Mouse (Mus musculus) kidney, adult 9 months (tissue): Measurements from ENCODE around the gene Dpep3.

Experiments used
- DNase-seq: peaks from one replicate; pipeline ENCODE4 v3.0.0; 2022

Gene Dpep3

DNA sequence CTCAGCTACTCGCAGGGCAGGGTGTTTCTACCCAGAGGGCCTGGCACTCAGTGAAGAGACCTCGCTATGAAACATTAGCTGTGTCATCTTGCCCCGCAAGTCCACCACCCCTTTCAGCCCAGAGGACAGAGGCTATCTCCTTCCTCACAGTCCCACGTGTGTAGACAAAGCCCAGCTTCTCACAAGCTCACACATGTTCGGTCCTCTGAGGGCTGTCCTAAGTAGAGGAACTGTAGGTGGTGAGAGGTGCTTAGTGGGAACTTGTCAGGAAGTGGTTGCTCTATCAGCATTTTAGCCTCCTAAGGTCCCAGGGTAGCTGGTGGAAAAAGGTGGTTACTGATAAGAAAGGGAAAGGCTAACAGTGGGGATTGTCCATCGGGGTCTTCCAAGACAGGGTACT is 44.1 kb downstream of the Dpep3 start:
- DNase-seq = no peak

DNA sequence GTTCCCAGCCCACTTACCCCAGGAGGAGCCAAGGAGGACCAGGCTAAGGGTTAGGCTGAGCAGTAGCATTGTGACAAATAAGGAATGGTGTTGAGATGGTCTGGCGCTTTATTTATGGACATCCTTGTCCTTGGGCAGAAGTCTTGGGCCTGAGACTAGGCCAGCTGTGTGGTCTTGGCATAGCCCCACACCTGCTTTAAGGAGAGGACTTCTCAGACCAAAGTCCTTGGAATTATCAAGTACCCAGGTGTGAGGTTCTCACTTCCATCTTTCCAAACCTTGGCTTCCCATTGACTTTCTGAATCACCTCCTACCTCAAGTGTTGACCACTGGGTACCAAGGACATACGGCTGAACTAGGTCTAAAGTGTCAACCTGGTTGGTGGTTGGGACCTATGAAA is 45.5 kb downstream of the Dpep3 start, which contains the start of gene Ctrl:
Gene Ctrl, minus strand, starts transcription at position 101 of the 400 bp plus-strand sequence.
- no peak for DNase-seq

- DNase-seq = no peak
Observed at GRCm38 (mm10) chr8:105932525-105932924, 46.7 kb downstream of the Dpep3 start.

DNA sequence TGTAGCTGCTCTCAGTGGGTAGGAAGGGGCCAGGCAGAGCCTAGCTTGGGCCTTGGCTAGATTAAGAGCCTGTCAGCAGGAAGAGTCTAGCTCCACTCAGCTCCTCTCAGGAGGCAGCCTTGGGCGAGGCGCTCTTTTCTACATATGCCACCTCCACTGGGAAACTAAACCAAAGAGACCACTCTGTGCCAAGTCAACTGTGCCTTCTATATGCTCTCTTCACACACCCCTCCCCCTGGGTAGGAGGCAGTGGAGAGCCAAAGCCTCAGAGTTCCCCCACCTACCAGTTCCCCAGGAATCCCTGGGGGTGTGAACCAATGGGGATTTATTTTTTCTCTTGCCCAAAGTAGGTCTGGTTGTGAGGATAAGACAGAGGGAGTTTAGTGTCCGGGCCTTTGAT is 48.0 kb downstream of the Dpep3 start:
- DNase-seq = no peak

DNA sequence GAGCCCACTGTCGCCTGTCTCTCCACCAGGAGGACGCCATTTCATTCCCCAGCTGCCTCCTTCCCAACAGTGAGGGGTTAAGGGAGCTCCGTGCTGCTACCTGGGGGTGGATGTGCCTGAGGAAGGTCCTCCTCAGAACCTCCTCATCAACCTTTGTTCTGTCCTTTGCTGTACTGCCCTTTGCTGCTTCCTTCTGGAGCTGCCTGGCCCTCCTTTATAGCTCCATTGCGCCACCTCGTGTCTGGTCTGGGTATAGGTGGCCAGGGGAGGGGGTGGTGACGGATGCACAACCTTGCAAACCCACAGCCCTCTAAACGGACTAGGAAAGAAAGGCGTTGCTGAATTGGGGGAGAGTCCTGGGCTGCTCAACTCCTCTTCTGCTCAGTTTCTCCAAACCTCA is 48.6 kb downstream of the Dpep3 start:
- peak; percentile 84 for DNase-seq

GRCm38 (mm10) chr8:105925123-105925522 is 54.1 kb downstream of the Dpep3 start:
- no peak for DNase-seq
